Mouse (Mus musculus) MEL (cell line): ENCODE results near the gene Acot4. TPM values are rescaled to one million over a fixed set of nuclear protein-coding genes. Genes with fewer than 3 reads are reported as not detected.

Experiments
- DNase-seq: peaks from one replicate; pipeline ENCODE4 v3.0.0; 2011; ENCODE audit warnings: low read depth, low spot score
- H3K27ac ChIP-seq: 2 replicates; pipeline ENCODE4 v1.5.1; 2012; ENCODE audit warnings: low read depth, mild to moderate bottlenecking, control low read depth, low read length, moderate library complexity; ENCODE audit not compliant: control insufficient read depth
- H3K27me3 ChIP-seq, 2 experiments: fragments of 150-350 bp in 1 of 2; sonication (generic) in 1 of 2; 2 replicates each; pipeline ENCODE4 v1.6.1; 2012; ENCODE audit warnings: low read length in 2 of 2, mild to moderate bottlenecking in 2 of 2, improper control_type of control experiment in 1 of 2, moderate library complexity in 1 of 2; ENCODE audit not compliant: insufficient read depth in 2 of 2, control insufficient read depth in 1 of 2
- H3K36me3 ChIP-seq, 2 experiments: 2 replicates each; pipeline ENCODE4 v1.6.1; 2012 to 2014; ENCODE audit warnings: low read length in 2 of 2, improper control_type of control experiment in 1 of 2, inconsistent platforms in 1 of 2, mild to moderate bottlenecking in 1 of 2; ENCODE audit not compliant: insufficient read depth in 2 of 2, control insufficient read depth in 1 of 2
- H3K4me1 ChIP-seq, 2 experiments: fragments of 150-350 bp in 1 of 2; sonication (generic) in 1 of 2; 2 replicates each; pipeline ENCODE4 v1.6.1; 2012; ENCODE audit warnings: low read length in 2 of 2, improper control_type of control experiment in 1 of 2, mild to moderate bottlenecking in 1 of 2; ENCODE audit not compliant: insufficient read depth in 2 of 2, control insufficient read depth in 1 of 2
- H3K4me3 ChIP-seq, 2 experiments: fragments of 150-350 bp in 1 of 2; sonication (generic) in 1 of 2; 2 replicates each; pipeline ENCODE4 v1.5.1; 2012; ENCODE audit warnings: low read depth in 2 of 2, low read length in 2 of 2, mild to moderate bottlenecking in 2 of 2, moderate library complexity in 2 of 2, control low read depth in 1 of 2, improper control_type of control experiment in 1 of 2; ENCODE audit not compliant: control insufficient read depth in 1 of 2, insufficient read depth in 1 of 2
- H3K79me2 ChIP-seq: 2 replicates; pipeline ENCODE4 v1.6.1; 2012; ENCODE audit warnings: mild to moderate bottlenecking, low read length, moderate library complexity; ENCODE audit not compliant: control insufficient read depth, poor library complexity, insufficient read depth
- H3K9ac ChIP-seq: 2 replicates; pipeline ENCODE4 v1.6.1; 2012; ENCODE audit warnings: low read depth, mild to moderate bottlenecking, control low read depth, low read length, moderate library complexity; ENCODE audit not compliant: control insufficient read depth, poor library complexity, severe bottlenecking
- H3K9me3 ChIP-seq: fragments of 150-350 bp; sonication (generic); replicated peaks from 2 replicates; pipeline ENCODE4 v1.6.1; 2012; ENCODE audit warnings: mild to moderate bottlenecking, low read length, improper control_type of control experiment, moderate library complexity; ENCODE audit not compliant: insufficient read depth
- BHLHE40 ChIP-seq: IDR thresholded peaks from 2 replicates; pipeline ENCODE4 v1.6.1; 2012; ENCODE audit warnings: low read depth, mild to moderate bottlenecking, inconsistent platforms, low read length, improper control_type of control experiment, borderline replicate concordance
- ELF1 ChIP-seq: IDR thresholded peaks from 2 replicates; pipeline ENCODE4 v1.6.1; 2014; ENCODE audit warnings: low read depth, mild to moderate bottlenecking, inconsistent platforms, low read length, improper control_type of control experiment, moderate library complexity
- ETS1 ChIP-seq: IDR thresholded peaks from 2 replicates; pipeline ENCODE4 v1.6.1; 2012; ENCODE audit warnings: low read depth, mild to moderate bottlenecking, inconsistent platforms, low read length, improper control_type of control experiment, moderate library complexity
- GABPA ChIP-seq: IDR thresholded peaks from 2 replicates; pipeline ENCODE4 v1.6.1; 2012; ENCODE audit warnings: low read depth, mild to moderate bottlenecking, inconsistent platforms, low read length, improper control_type of control experiment, moderate library complexity
- HCFC1 ChIP-seq: IDR thresholded peaks from 2 replicates; pipeline ENCODE4 v1.6.1; 2012; ENCODE audit warnings: low read depth, mild to moderate bottlenecking, inconsistent platforms, low read length, improper control_type of control experiment, moderate library complexity
- JUND ChIP-seq: IDR thresholded peaks from 2 replicates; pipeline ENCODE4 v1.6.1; 2011; ENCODE audit warnings: low read depth, mild to moderate bottlenecking, improper control_type of control experiment, low read length
- KAT2A ChIP-seq: conservative IDR thresholded peaks from 2 replicates; pipeline ENCODE4 v1.6.1; 2012; ENCODE audit warnings: low read depth, low read length, improper control_type of control experiment, inconsistent platforms
- MAFK ChIP-seq: IDR thresholded peaks from 2 replicates; pipeline ENCODE4 v1.6.1; 2011; ENCODE audit warnings: low read depth, mild to moderate bottlenecking, low read length, improper control_type of control experiment, borderline replicate concordance
- MXI1 ChIP-seq: IDR thresholded peaks from 2 replicates; pipeline ENCODE4 v1.6.1; 2011; ENCODE audit warnings: mild to moderate bottlenecking, low read depth, low read length, improper control_type of control experiment
- MYB ChIP-seq: IDR thresholded peaks from 2 replicates; pipeline ENCODE4 v1.6.1; 2011; ENCODE audit warnings: mild to moderate bottlenecking, low read depth, low read length, improper control_type of control experiment
- MYC ChIP-seq: IDR thresholded peaks from 2 replicates; pipeline ENCODE4 v1.6.1; 2011; ENCODE audit warnings: low read depth, mild to moderate bottlenecking, low read length, improper control_type of control experiment, moderate library complexity
- NELFE ChIP-seq: IDR thresholded peaks from 2 replicates; pipeline ENCODE4 v1.6.1; 2011; ENCODE audit warnings: low read depth, low read length, improper control_type of control experiment
- POLR2A ChIP-seq, 2 experiments: IDR thresholded peaks; 2 replicates each; pipeline ENCODE4 v1.6.1; 2011 to 2012; ENCODE audit warnings: low read length in 2 of 2, mild to moderate bottlenecking in 2 of 2, control low read depth in 1 of 2, improper control_type of control experiment in 1 of 2, low read depth in 1 of 2, moderate library complexity in 1 of 2; ENCODE audit not compliant: control insufficient read depth in 1 of 2, insufficient read depth in 1 of 2, poor library complexity in 1 of 2
- POLR2AphosphoS5 ChIP-seq: IDR thresholded peaks from 2 replicates; pipeline ENCODE4 v1.6.1; 2012; ENCODE audit warnings: low read depth, borderline replicate concordance, mild to moderate bottlenecking, inconsistent platforms, low read length, moderate library complexity, mixed read lengths
- RAD21 ChIP-seq: IDR thresholded peaks from 2 replicates; pipeline ENCODE4 v1.6.1; 2011; ENCODE audit warnings: mild to moderate bottlenecking, low read depth, low read length, improper control_type of control experiment
- RCOR1 ChIP-seq: IDR thresholded peaks from 2 replicates; pipeline ENCODE4 v1.6.1; 2012; ENCODE audit warnings: low read depth, mild to moderate bottlenecking, inconsistent platforms, low read length, improper control_type of control experiment
- SIN3A ChIP-seq: IDR thresholded peaks from 2 replicates; pipeline ENCODE4 v1.6.1; 2012; ENCODE audit warnings: low read length, improper control_type of control experiment, inconsistent platforms
- TBP ChIP-seq: IDR thresholded peaks from 2 replicates; pipeline ENCODE4 v1.8.0; 2011; ENCODE audit warnings: low read depth, low read length, improper control_type of control experiment
- TCF12 ChIP-seq: IDR thresholded peaks from 2 replicates; pipeline ENCODE4 v1.6.1; 2014; ENCODE audit warnings: low read depth, mild to moderate bottlenecking, inconsistent platforms, low read length, improper control_type of control experiment, moderate library complexity
- USF1 ChIP-seq: IDR thresholded peaks from 2 replicates; pipeline ENCODE4 v1.6.1; 2014; ENCODE audit warnings: low read depth, mild to moderate bottlenecking, inconsistent platforms, low read length, improper control_type of control experiment, moderate library complexity
- USF2 ChIP-seq, 2 experiments: IDR thresholded peaks; 2 replicates each; pipeline ENCODE4 v1.6.1; 2011 to 2012; ENCODE audit warnings: improper control_type of control experiment in 2 of 2, low read length in 2 of 2, borderline replicate concordance in 1 of 2, inconsistent platforms in 1 of 2, low read depth in 1 of 2, mild to moderate bottlenecking in 1 of 2; ENCODE audit not compliant: insufficient read depth in 1 of 2
- ZC3H11A ChIP-seq: IDR thresholded peaks from 2 replicates; pipeline ENCODE4 v1.6.1; 2012; ENCODE audit warnings: low read depth, mild to moderate bottlenecking, inconsistent platforms, low read length, improper control_type of control experiment
- polyA plus RNA-seq, 2 experiments: library from polyadenylated mRNA; stranded (reverse) in 1 of 2; unstranded in 1 of 2; fragments of >175 nt in 1 of 2; fragments of >200 nt in 1 of 2; gene quantifications; 2 replicates each; pipeline versions ENCODE4 v1.2.1 to v1.2.4; 2012; ENCODE audit warnings: low replicate concordance in 2 of 2, low read depth in 1 of 2; ENCODE audit not compliant: insufficient read length in 2 of 2, insufficient read depth in 1 of 2, missing spikeins in 1 of 2
- total RNA-seq: library from RNA; depleted of rRNA; stranded (reverse); fragments of 300-350 nt; gene quantifications from 2 replicates; pipeline ENCODE4 v1.2.3, GENCODE M21; 2012

The Acot4 gene
- total and polyA plus RNA-seq, 3 experiments, result 0.08 TPM; not detected in 1

DNA sequence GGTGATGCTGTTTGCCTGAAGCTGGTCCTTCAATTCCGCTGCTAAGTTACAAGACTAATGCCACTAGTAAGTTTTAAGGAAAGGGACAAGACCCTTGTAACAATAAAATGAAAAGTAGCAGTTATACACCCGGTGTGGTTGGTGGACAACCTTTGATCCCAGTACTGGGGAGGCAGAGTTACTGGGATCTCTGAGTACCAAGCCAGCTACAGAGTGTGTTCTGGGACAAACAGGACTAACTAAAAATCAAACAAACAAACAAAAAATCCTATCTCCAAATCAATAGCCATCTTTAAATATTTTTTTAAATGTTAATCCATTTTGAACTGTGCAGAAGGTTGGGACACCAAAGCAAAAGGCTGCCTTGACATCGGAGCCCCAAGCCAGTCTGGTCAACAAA lies 28.0 kb upstream of the Acot4 start:
- Histone ChIP-seq H3K4me3 (no peak overlapping the region), H3K9me3 (no peaks in the 10 kb centered on the region), H3K79me2 (no peaks in the 10 kb centered on the region), H3K4me1 (no peaks in the 10 kb centered on the region), H3K27ac (no peak overlapping the region), H3K27me3 (peaks cover 0 to 5% of the 10 kb centered on the region in 2 experiments; a peak in 2 of 4 replicates), H3K36me3 (no peaks in the 10 kb centered on the region), H3K9ac (no peak overlapping the region)
- no peak for DNase-seq
- TF ChIP-seq RCOR1 (no peak), MAFK (no peak), GABPA (no peak), JUND (no peak), ETS1 (no peak), KAT2A (no peak), BHLHE40 (no peak), USF2 (IDR thresholded peaks at IDR 0.05; ENCODE audit: borderline replicate concordance in 1 of 2, insufficient read depth in 1 of 2, low read depth in 1 of 2, low read length in 2 of 2) (no peak), MYB (no peak), ZC3H11A (no peak), HCFC1 (no peak), MYC (no peak), NELFE (no peak), MXI1 (no peak), ELF1 (no peak), TBP (no peak)

DNA sequence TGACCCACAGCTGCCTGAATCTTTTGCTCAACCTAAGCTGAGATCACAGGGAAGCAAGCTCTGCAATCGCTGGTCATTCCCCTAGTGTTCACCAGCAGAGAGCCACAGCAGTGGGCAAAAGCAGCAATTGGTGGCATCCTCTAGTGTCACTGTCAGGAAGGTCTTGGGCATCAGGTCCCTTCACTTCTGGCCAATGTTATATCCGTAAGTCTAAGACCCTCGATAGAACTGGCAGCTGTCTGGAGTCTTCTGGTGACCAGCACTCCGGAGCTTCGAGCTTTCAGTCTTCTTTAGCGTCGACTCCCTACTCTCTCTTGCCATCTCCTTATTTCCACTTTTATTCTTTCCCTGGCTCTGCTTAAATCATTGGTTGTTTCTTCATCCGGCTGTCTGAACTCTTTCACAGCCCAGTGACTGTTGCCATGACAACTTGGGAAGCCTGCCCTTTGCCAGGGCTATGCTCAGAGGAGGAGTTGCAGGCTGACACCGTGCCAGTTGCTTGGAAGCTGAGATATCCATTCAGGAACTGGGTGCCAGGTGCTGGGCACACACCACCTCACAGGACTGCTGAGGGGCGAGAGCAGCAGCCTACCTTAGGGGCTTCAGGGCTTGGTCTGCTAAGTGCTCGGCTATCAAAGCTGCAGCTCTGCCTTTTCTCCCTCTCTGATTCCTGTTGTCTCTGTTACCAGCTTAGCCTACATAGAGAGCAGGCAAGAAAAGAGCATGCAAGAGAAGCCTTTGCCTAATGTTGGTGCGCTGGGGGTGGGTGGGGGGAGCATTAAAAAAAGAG lies 26.7 kb upstream of the Acot4 start:
- H3K9ac ChIP-seq, result no peak overlapping the region
- no peaks in the 10 kb centered on the region for H3K4me1 ChIP-seq
- H3K36me3 ChIP-seq, result no peaks in the 10 kb centered on the region
- no peaks in the 10 kb centered on the region for H3K9me3 ChIP-seq
- no peak for DNase-seq
- no peak overlapping the region for H3K27ac ChIP-seq
- H3K4me3 ChIP-seq, result no peak overlapping the region
- H3K79me2 ChIP-seq, result no peaks in the 10 kb centered on the region
- H3K27me3 ChIP-seq, result peaks cover 0 to 5% of the 10 kb centered on the region in 2 experiments; a peak in 2 of 4 replicates
- TF ChIP-seq KAT2A (no peak), RAD21 (no peak), HCFC1 (no peak), POLR2AphosphoS5 (no peak), SIN3A (no peak), USF2 (IDR thresholded peaks at IDR 0.05; ENCODE audit: borderline replicate concordance in 1 of 2, insufficient read depth in 1 of 2, low read depth in 1 of 2, low read length in 2 of 2) (no peak), USF1 (no peak), POLR2A (IDR thresholded peaks at IDR 0.05; ENCODE audit: control insufficient read depth in 1 of 2, insufficient read depth in 1 of 2, low read depth in 1 of 2, low read length in 2 of 2, poor library complexity in 1 of 2) (no peak), ELF1 (no peak), TCF12 (no peak)
